Mouse (Mus musculus): Measurements from ENCODE around the gene Camsap3. TPM values are rescaled to one million over a fixed set of nuclear protein-coding genes. Genes with fewer than 3 reads are reported as not detected.
A peak's percentile ranks its signal among the peaks of the same experiment; 100 is the strongest.

The Camsap3 gene
- total RNA-seq, 2 experiments from 2014 or later, result 9.1 to 13.8 TPM

DNA sequence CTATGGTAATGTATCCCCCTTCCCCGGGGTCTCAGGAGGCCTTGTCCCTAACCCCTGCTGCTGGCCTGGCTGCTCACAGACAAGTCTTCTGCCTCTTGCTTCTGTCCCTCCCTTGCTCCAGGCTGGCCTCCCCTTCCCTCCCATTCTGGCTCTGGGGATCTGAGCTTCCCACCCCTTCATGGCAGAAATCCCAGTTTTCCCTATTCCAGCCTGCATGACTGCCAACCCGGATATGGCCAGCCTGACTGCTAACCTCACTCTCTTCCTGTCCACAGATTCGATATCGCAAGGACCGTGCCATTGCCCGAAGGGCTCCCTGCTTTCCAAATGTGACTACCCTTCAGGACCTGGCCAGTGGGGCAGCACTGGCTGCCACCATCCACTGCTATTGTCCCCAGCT is 13.3 kb downstream of the Camsap3 start:
- DNase-seq, result peak; percentile 71

DNA sequence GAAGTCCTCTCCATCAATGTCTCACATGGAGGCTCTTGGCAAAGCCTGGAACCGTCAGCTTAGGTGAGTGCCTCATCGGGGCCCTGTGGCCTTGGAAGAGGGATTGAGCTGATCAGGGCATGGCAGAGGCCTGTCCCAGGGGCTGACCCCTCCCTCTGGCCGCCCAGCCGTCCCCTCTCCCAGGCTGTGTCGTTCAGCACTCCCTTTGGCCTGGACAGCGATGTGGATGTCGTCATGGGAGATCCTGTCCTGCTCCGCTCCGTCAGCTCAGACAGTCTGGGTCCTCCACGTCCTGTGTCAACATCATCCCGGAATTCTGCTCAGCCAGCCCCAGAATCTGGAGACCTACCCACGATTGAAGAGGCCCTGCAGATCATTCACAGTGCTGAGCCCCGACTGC is 16.3 kb downstream of the Camsap3 start:
- DNase-seq, result no peak

DNA sequence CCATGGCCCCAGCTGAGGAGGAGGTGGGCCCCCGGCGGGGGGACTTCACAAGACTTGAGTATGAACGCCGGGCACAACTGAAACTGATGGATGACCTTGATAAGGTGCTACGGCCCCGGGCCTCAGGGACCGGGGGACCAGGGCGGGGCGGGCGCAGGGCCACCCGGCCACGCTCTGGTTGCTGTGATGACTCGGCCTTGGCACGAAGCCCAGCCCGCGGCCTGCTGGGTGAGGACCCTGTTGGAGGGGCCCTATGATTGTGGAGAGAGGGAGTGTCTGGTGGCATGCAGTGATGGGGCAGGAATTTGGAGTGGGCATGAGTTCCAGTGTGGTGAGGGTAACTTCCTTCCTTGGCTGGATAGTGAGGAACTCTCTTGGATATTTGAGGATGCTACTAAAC is 19.5 kb downstream of the Camsap3 start:
- DNase-seq, result peak; percentile 64

DNA sequence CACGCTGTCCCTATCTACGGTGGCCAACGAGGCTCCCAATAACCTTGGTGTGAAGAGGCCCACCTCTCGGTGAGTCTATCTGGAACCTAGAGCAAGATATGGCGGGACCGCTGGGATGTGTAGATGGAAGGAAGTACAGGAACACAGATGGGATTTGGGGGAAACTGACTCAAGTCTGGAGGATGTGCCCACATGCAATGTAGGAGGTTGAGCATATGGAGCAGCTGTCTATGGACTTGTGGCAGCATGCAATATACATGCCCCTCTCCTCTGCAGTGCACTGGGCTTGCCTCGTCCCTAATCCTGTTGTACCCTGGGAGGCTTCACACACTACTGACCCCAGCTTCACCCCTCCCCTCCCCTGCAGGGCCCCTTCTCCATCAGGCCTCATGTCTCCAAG is 20.7 kb downstream of the Camsap3 start:
- no peak for DNase-seq

DNA sequence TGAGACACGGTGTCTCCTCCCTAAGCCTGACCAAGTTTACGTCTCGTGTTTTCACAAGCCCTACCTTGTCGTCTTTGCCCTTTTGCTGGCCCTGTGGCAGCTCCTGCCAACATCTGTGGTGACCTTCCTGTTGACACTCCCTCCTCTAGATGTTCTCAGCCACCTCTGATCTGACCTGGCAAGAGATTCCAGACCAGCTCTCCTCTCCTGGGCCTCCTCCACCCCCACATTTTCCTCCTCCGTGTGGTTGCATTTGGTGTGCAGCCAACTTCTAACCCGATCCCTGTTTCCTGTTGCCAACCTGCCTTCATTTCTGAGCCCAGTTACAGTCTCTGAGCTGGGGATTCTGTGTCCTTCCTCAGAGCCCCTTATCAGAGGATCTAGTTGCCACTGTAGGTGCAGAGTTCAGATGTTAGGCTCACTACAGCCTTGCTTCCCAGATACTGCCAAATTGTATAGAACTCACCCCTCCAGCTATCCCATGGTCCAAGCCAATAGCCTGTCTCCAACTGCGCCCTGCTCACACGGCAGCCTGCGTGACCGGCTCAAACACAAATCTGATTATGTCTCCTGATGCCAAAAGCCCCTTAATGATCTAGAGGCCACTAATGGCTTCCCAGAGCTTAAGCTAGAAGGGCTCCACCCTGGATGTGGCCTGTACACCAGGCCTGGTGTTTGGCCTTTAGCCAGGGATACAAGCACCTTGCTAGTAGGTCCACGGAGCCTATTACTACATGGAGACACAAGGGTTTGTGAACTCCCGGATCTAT is 22.1 kb downstream of the Camsap3 start:
- peak; percentile 71 for DNase-seq

DNA sequence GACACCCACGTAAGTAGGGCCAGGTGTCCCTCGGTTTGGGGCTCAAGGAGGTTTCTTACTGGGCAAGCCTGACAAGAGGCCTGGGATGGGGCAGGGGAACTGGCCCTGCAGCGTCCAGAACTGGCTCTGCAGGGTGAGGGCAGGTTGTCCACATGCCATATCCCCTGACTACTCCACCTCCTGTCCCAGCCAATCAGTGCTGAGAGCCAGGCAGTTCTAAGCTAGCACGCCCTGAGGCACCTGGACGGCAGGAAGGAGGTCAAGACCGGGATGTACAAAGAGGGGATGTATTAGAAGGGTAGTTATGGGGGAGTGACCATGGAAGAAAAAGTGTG is 22.7 kb downstream of the Camsap3 start:
- no peak for DNase-seq

DNA sequence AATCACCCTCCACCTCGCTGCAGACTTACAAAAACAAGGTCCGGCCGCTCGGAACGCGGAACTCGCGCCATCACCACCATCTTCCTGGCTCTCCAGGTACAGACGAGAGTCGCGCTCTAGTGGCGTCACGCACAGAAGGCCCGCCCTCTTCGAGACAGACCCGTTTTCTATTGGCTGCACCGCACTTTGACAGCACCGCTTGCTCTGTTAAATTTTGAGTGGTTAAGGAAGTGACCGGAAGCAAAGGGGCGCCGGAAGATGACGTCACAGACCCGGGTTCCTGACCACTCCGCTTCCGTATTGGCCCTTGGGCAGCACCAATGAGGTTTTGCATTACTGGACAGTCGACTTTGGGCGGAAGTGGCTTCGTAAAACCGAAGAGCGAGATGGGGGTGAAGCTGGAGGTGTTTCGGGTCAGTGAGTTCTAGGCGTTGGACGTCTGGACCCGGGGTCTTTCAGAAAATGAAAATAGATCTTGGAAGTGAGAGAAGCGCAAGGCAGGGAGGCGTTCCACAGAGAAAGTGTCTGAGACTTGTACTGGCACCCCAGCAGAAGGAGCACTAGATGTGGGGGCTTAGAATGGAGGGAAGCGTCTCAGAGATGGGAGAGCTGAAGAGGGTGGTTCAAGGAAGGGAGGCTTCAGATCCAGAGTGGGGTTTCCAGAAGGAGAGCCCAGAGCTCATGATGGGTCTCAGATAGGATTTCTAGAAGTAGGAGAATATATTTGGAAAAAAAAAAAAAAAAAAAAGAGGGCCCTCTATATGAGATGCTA is 34.3 kb downstream of the Camsap3 start, which contains the start of the genes Xab2 and Pet100:
Gene Xab2, minus strand, starts transcription at position 118 of the 772 bp plus-strand sequence.
Gene Pet100, plus strand, starts transcription at position 350 of the 772 bp plus-strand sequence.
- peak; percentile 98 for DNase-seq

DNA sequence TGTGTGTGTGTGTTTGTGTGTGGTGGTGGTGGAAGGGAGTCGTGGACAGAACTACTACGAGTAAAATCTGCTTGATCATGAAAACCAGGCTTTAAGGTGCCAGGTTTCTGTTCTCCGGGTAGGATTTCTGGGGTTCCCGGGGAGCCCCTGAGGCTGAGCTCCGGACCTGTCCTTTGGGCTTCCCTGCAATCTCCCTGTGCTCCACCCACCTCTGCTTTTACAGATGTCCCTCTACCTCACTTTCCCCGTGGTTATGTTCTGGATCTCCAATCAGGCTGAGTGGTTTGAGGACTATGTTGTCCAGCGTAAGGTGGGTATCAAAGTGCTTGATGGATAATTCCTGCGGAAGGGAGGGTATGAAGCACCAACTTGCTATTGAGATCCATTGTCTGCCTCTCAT is 35.0 kb downstream of the Camsap3 start:
- no peak for DNase-seq

DNA sequence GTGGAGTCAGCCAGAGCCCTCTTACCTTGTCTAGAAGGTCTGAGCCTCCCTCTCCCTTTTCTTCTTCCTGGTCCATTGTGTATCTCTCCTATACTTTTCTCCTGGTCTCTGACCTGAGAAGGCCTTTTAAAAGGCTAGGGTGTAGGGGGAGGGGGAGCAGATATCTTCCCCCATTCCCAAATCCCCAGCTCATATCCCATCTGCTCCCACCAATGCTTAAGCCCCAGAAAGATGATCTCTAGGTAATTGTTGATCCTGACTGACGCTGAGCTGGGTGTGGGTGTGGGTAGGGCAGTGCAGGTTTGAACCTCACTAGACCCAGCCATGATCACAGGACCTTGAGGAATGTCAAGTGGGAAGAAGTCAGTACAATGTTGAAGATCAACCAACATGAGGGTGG is 38.4 kb downstream of the Camsap3 start, which contains the start of gene Pcp2:
Gene Pcp2, minus strand, starts transcription at position 101 of the 400 bp plus-strand sequence.
- DNase-seq, result no peak

DNA sequence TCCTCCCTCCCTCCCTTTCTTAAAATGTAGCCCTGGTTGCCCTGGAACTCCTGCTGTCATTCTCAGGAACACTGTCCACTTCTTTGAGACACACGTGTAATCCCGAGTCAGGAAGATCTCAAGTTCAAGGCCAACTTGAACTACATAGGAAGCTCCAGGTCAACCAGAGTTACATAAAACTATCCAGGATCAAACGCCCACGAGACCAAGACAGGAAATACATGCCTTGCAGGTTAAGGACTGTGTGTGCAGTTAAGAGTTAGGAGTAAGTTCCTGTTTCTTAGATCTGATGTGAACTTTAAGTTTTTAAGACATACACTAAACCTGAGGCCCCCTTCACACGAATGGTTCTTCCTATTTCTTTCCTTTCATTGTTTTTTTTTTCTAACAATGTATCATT is 39.9 kb downstream of the Camsap3 start:
- DNase-seq, result no peak

DNA sequence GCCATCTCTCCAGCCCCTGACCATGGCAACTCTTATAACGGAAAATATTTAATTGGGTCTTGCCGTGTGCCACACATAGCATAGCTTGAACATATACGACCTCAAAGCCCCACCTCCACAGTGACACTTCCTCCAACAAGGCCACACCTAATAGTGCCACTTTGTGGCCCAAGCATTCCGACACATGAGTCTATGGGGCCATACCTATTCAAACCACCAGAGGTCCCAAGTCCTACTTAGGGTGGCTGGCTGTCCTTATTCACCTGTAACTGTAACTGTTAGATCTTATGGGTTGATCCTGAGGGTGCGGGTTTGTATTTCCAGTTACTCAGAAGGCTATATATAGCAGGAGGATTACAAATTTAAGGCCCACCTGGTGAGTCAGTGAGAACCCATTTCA is 40.9 kb downstream of the Camsap3 start:
- peak; percentile 42 for DNase-seq

DNA sequence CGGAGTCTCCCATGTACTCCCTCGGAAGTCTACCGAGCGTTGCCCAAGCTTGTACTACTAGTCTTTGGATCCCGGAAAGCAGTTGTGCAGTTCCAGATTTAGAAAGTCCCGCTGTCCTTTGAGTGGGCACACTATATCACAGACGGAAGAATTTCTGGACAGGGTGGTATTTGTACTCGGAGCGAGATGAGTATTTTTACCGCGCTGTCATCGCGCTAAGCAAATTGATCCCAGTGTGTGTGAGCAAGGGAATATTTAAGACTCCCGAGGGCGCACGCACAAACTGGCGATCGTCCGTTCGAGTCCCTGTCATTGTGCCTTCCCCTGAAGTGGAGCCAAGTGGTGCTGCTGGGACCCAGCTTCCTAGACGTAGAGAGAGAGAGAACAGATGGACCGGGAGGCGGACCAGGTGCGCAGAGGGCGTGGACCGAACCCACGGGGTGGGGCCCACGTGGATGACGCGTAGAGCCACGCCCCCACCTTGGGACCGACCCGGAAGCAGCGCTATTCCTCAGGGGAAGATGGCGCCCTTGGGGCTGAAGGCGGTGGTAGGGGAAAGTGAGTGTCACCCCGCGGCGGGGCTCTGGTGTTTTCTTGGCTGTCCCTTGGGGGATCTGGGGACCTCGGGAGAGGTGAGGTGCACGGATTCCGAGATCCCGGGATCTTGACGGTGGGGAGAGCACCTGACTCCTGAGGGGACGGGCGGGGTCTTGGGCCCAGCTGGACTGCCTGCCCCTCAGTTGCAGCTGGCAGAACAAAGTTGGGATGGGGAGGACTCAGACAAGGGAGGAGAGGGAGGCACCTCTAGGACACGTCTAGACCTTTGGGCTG is 43.8 kb downstream of the Camsap3 start, which contains the start of gene Stxbp2:
Gene Stxbp2, plus strand, starts transcription at position 309 of the 831 bp plus-strand sequence.
- peak; percentile 85 for DNase-seq

DNA sequence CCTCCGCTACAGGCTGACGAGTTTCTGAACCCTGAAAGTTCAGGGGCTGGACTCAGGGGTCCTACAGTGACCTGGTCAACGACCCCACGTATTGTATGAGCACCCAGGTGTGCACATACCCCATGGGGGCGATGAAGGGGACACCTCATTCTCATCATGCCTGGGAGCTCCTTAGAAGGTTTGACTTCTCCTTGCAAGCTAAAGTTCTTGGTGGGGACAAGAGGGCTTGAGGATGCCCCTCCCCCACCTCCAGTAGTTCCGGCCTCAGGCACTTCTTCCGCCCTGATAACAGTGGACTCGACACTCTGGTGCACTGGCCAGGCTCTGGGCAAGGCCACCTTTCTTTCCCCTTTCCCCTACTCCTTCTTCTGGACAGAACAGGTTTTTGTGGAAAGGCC is 44.4 kb downstream of the Camsap3 start:
- peak; percentile 35 for DNase-seq

DNA sequence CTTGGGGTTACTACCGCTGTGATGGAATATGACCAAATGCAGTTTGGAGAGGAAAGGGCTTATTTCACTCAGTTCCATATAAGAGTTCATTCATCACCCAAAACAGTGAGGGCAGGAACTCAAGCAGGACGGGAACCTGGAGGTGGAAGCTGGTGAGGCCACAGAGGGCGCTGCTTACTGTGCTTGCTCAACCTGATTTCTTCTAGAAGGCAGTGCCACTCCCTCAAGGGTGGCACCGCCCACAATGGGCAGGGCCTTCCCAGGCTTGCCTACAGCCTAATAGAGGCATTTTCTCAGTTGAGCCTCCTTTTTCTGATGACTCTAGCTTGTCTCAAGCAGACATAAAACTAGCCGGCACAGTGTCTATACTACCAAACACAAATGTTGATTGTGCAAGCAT is 58.7 kb downstream of the Camsap3 start:
- DNase-seq, result peak; percentile 78

DNA sequence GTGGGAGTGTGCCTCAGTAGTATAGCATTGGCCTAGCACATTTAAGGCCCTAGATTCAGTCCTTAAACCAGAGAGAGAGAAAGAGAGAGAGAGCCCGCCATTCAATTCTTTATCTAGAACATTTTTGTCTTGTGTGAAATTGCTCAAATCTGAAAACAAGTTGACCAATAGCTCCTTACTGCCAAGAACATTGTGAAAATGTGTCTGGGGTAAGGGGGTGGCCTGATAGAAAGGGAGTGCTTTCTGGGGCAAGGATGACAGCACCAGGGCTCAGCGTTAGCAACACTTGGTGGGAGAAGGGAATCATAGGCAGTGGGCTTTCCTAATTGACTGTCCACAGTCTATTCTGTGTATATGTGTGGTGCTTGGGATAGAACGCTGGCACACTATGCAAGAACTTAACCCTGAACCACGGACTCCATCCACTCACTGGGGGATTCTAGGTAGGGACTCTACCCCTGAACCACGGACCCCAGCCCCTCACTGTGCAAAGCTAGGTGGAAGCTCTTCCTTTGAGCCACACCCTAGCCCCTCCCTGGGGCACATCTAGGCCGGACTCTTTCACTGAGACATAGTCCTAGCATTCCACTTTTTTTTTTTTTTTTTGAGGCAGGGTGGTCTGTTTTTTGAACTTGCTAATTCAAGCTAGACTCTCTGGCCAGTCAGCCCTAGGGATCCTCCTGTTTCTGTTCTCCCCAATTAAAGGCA is 59.9 kb downstream of the Camsap3 start:
- peak; percentile 22 for DNase-seq

DNA sequence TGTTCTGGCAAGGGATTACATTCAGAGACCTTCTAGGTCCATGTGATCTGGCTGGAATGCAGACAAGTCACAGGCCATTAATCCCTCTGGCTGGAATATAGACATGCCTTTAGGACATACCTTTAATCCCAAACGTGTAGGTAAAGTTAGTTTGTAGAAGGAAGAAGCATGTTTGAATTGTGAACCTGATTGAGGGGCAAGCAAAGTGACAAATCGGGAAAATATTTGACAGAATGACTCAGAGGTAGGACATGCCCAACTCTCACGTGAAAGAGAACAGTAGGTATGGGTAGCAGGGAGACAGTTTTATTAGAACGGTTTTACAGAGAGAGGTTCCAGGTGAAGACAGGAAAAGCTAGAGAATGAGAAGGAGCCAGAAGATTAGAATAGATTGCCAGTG is 60.5 kb downstream of the Camsap3 start:
- DNase-seq, result no peak

DNA sequence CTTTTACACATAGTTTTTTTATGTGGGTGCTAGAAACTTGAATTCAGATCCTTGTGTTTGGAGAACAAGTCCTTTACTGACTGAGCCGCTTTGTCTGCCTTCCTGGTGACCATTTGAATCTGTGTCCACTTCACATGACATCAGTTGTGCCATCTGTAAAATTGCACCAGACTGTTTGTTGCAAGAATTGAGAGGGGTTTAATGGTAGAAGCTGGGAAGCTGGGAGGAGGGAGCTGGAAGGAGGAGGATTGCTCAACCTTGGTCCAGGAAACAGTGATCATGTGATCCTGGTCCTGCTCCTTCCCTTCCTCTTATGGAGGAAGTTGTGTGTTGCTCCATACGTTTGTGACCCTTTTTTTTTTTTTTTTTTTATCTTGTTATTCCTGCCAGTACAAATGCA is 61.2 kb downstream of the Camsap3 start:
- no peak for DNase-seq

DNA sequence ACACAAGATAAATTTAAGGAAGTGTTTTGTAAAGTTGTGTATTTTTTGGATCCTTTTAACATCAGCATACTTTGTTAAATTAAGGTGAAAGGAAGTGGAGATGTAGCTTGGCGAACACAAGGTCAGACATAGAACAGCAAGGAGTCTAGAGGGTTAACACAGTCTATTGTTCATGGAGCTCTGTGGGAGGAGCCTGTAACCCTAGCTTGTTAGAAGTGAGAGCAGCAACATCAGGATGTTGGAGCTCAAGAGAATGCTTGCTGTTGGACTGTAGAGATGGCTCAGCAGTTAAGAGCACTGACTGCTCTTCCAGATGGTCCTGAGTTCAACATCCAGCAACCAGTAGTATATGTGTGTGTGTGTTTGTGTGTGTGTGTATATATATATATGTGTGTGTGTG is 61.9 kb downstream of the Camsap3 start:
- no peak for DNase-seq

DNA sequence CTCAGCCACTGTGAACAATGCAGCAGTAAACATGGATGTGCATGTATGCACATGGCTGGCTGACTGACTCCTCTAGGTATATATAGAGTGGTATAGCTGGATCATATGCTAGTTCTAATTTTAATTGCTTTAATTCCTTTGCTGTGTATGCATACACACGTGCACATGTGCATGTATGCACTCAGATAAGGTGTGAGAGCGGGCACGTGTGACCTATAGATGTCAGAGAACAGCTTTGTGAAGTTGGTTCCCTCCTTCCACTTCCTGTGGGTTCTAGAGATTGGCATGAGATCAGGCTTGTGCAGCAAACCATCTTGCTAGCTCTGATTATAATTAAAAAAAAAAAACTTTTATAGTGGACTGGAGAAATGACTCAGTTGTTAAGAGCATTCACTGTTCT is 65.8 kb downstream of the Camsap3 start:
- no peak for DNase-seq

DNA sequence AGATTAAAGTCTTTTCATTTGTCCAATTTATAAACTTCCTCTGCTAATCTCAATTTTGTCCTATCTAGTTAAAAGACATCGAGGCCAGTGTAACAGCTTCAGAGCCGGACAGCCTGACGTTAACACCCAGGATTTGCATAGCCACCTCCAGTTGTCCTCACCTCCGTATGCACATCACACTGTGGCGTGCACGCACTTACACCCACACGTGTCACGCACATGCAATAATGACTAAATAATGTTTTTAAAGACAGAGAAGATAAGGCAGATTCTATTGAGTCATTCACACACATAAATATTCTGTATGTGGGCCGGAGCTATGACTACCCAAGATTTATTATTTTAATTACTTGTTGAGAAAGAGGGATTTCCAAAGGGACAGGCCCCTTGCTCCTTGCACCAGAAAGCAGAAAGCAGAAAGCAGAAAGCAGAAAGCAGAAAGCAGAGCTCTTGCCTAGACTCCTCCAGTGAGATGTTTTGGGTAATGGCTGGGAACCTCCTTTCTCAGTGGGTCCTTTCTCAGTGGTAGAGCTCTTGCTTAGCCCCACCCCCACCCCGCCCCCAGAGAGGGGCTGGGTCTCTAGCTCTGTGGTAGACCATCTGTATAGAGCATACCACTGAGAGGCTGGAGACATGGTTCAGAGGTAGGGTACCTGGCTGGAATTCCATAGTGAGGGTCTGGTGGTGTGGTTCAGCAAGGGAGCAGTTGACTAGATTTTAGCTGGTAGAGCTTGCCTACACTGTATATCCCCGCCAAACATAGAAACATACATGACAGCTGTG is 67.8 kb downstream of the Camsap3 start:
- no peak for DNase-seq

DNA sequence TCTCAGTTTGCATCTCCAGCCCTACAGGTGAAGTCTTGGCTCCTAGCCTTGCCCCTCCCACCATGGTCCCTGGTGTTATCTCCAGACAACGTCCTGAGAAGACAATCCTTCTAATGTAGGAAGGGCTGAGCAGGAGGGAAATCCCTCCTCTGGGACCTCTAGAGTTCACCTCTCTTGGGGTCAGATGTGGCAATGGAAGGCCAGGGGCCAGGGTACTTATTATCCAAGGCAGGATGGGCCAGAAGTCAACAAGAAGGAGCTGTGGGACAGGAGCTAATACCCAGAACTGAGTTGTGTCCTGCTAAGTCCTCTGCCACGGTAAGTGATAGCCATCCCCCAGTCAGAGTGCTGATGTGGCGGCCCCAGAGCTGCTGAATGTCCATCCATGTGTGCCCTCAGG is 68.4 kb downstream of the Camsap3 start, which contains the start of gene Retn:
Gene Retn, plus strand, starts transcription at position 245 of the 400 bp plus-strand sequence.
- DNase-seq, result peak; percentile 55
